Mouse (Mus musculus): ENCODE results near the gene Ssh2. TPM values are rescaled to one million over a fixed set of nuclear protein-coding genes. Genes with fewer than 3 reads are reported as not detected.

Gene Ssh2
- polyA plus RNA-seq, 2 experiments: 7.7 to 10.0 TPM

GRCm38 (mm10) chr11:77230765-77231164, 14.7 kb downstream of the Ssh2 start:
- Histone ChIP-seq H3K4me2 (replicated peaks; ENCODE audit: low read depth, low read length, severe bottlenecking) (no peak overlapping the region), H3K9me3 (ENCODE audit: control insufficient read depth, low read length) (no peaks in the 10 kb centered on the region), H3K4me1 (ENCODE audit: control insufficient read depth, insufficient read depth, low read length) (no peaks in the 10 kb centered on the region), H3K27me3 (ENCODE audit: control insufficient read depth, insufficient read depth, low read length) (no peaks in the 10 kb centered on the region), H3K9ac (ENCODE audit: low read depth, low read length, severe bottlenecking) (no peak overlapping the region), H3K36me3 (ENCODE audit: control insufficient read depth, insufficient read depth, low read length) (no peaks in the 10 kb centered on the region), H3K4me3 (replicated peaks; ENCODE audit: low read length) (no peak overlapping the region), H3K27ac (replicated peaks; ENCODE audit: low read depth, low read length) (no peak overlapping the region)
- ATAC-seq (ENCODE audit: low FRiP score, low read depth) (no peak), DNase-seq (ENCODE audit: low spot score) (no peak)
- WGBS: 78% methylated on average over 2 of the region's 2 CpGs
- TF ChIP-seq POLR2A (IDR thresholded peaks at IDR 0.05; ENCODE audit: borderline replicate concordance, extremely low read depth, insufficient read depth, insufficient read length): no peak

GRCm38 (mm10) chr11:77231514-77231913, 15.4 kb downstream of the Ssh2 start:
- Histone ChIP-seq H3K36me3 (ENCODE audit: control insufficient read depth, insufficient read depth, low read length) (no peaks in the 10 kb centered on the region), H3K9ac (ENCODE audit: low read depth, low read length, severe bottlenecking) (no peak overlapping the region), H3K4me2 (replicated peaks; ENCODE audit: low read depth, low read length, severe bottlenecking) (no peak overlapping the region), H3K9me3 (ENCODE audit: control insufficient read depth, low read length) (no peaks in the 10 kb centered on the region), H3K4me1 (ENCODE audit: control insufficient read depth, insufficient read depth, low read length) (no peaks in the 10 kb centered on the region), H3K27ac (replicated peaks; ENCODE audit: low read depth, low read length) (no peak overlapping the region), H3K4me3 (replicated peaks; ENCODE audit: low read length) (no peak overlapping the region), H3K27me3 (ENCODE audit: control insufficient read depth, insufficient read depth, low read length) (no peaks in the 10 kb centered on the region)
- ATAC-seq (ENCODE audit: low FRiP score, low read depth) (no peak), DNase-seq (ENCODE audit: low spot score) (no peak)
- WGBS: 93% methylated on average over 2 of the region's 2 CpGs
- TF ChIP-seq POLR2A (IDR thresholded peaks at IDR 0.05; ENCODE audit: borderline replicate concordance, extremely low read depth, insufficient read depth, insufficient read length): no peak

- WGBS: 97% methylated on average over 1 of the region's 1 CpGs
- TF ChIP-seq POLR2A (IDR thresholded peaks at IDR 0.05; ENCODE audit: borderline replicate concordance, extremely low read depth, insufficient read depth, insufficient read length): no peak
- no peak overlapping the region for H3K9ac ChIP-seq (ENCODE audit: low read depth, low read length, severe bottlenecking)
- no peak overlapping the region for H3K4me3 ChIP-seq (replicated peaks; ENCODE audit: low read length)
- DNase-seq (ENCODE audit: low spot score) (no peak), ATAC-seq (ENCODE audit: low FRiP score, low read depth) (no peak)
- H3K36me3 ChIP-seq (ENCODE audit: control insufficient read depth, insufficient read depth, low read length): no peaks in the 10 kb centered on the region
- H3K4me2 ChIP-seq (replicated peaks; ENCODE audit: low read depth, low read length, severe bottlenecking): no peak overlapping the region
- no peaks in the 10 kb centered on the region for H3K27me3 ChIP-seq (ENCODE audit: control insufficient read depth, insufficient read depth, low read length)
- H3K27ac ChIP-seq (replicated peaks; ENCODE audit: low read depth, low read length): no peak overlapping the region
- H3K9me3 ChIP-seq (ENCODE audit: control insufficient read depth, low read length): no peaks in the 10 kb centered on the region
- no peaks in the 10 kb centered on the region for H3K4me1 ChIP-seq (ENCODE audit: control insufficient read depth, insufficient read depth, low read length)
These were observed 19.2 kb downstream of the Ssh2 start for GRCm38 (mm10) chr11:77235267-77235666.

GRCm38 (mm10) chr11:77239658-77240345, 23.7 kb downstream of the Ssh2 start:
- TF ChIP-seq POLR2A (IDR thresholded peaks at IDR 0.05; ENCODE audit: borderline replicate concordance, extremely low read depth, insufficient read depth, insufficient read length): no peak
- no peak for ATAC-seq (ENCODE audit: low FRiP score, low read depth)
- 67% methylated on average over 1 of the region's 1 CpGs for WGBS

GRCm38 (mm10) chr11:77240466-77241246, 24.6 kb downstream of the Ssh2 start:
- no peak overlapping the region for H3K9ac ChIP-seq (ENCODE audit: low read depth, low read length, severe bottlenecking)
- H3K4me2 ChIP-seq (replicated peaks; ENCODE audit: low read depth, low read length, severe bottlenecking): no peak overlapping the region
- no peak overlapping the region for H3K27ac ChIP-seq (replicated peaks; ENCODE audit: low read depth, low read length)
- DNase-seq (ENCODE audit: low spot score): no peak
- TF ChIP-seq POLR2A (IDR thresholded peaks at IDR 0.05; ENCODE audit: borderline replicate concordance, extremely low read depth, insufficient read depth, insufficient read length): no peak
- no peaks in the 10 kb centered on the region for H3K9me3 ChIP-seq (ENCODE audit: control insufficient read depth, low read length)
- ATAC-seq (ENCODE audit: low FRiP score, low read depth): no peak
- 85% methylated on average over 7 of the region's 7 CpGs for WGBS
- H3K4me3 ChIP-seq (replicated peaks; ENCODE audit: low read length): no peak overlapping the region
- H3K36me3 ChIP-seq (ENCODE audit: control insufficient read depth, insufficient read depth, low read length): no peaks in the 10 kb centered on the region
- H3K27me3 ChIP-seq (ENCODE audit: control insufficient read depth, insufficient read depth, low read length): no peaks in the 10 kb centered on the region
- no peaks in the 10 kb centered on the region for H3K4me1 ChIP-seq (ENCODE audit: control insufficient read depth, insufficient read depth, low read length)

More at GRCm38 (mm10) chr11:77239658-77240345, 23.7 kb downstream of the Ssh2 start:
- H3K27me3 ChIP-seq (ENCODE audit: control insufficient read depth, insufficient read depth, low read length): no peaks in the 10 kb centered on the region
- H3K27ac ChIP-seq (replicated peaks; ENCODE audit: low read depth, low read length): no peak overlapping the region
- no peaks in the 10 kb centered on the region for H3K4me1 ChIP-seq (ENCODE audit: control insufficient read depth, insufficient read depth, low read length)
- H3K4me2 ChIP-seq (replicated peaks; ENCODE audit: low read depth, low read length, severe bottlenecking): no peak overlapping the region
- H3K9me3 ChIP-seq (ENCODE audit: control insufficient read depth, low read length): no peaks in the 10 kb centered on the region
- no peak for DNase-seq (ENCODE audit: low spot score)
- no peak overlapping the region for H3K4me3 ChIP-seq (replicated peaks; ENCODE audit: low read length)
- no peaks in the 10 kb centered on the region for H3K36me3 ChIP-seq (ENCODE audit: control insufficient read depth, insufficient read depth, low read length)
- H3K9ac ChIP-seq (ENCODE audit: low read depth, low read length, severe bottlenecking): no peak overlapping the region
